Mouse (Mus musculus) hindbrain, embryonic 12.5 days (tissue): ENCODE results near the gene Traf3ip2. TPM values are rescaled to one million over a fixed set of nuclear protein-coding genes. Genes with fewer than 3 reads are reported as not detected.

Experiments
- ATAC-seq: fragments of 200-750 bp; cut with Nextera tagmentation; 2 replicates; pipeline ENCODE4 v1.8.0; 2017; ENCODE audit warnings: moderate TSS enrichment; ENCODE audit not compliant: low FRiP score
- H3K27ac ChIP-seq: fragments of 300-500 bp; sonication (generic); 2 replicates; pipeline ENCODE4 v1.5.1; 2016; ENCODE audit warnings: mild to moderate bottlenecking
- H3K27me3 ChIP-seq: fragments of 300-500 bp; sonication (generic); 2 replicates; pipeline ENCODE4 v1.6.1; 2016; ENCODE audit warnings: mild to moderate bottlenecking
- H3K36me3 ChIP-seq: fragments of 300-500 bp; sonication (generic); 2 replicates; pipeline ENCODE4 v1.6.1; 2016; ENCODE audit warnings: mild to moderate bottlenecking
- H3K4me1 ChIP-seq: fragments of 300-500 bp; sonication (generic); 2 replicates; pipeline ENCODE4 v1.6.1; 2016
- H3K4me2 ChIP-seq: fragments of 300-500 bp; sonication (generic); replicated peaks from 2 replicates; pipeline ENCODE4 v1.6.1; 2016; ENCODE audit warnings: mild to moderate bottlenecking
- H3K4me3 ChIP-seq: fragments of 300-500 bp; sonication (generic); 2 replicates; pipeline ENCODE4 v1.5.1; 2016; ENCODE audit warnings: mild to moderate bottlenecking
- H3K9ac ChIP-seq: fragments of 300-500 bp; sonication (generic); 2 replicates; pipeline ENCODE4 v1.6.1; 2016; ENCODE audit warnings: mild to moderate bottlenecking, moderate library complexity
- H3K9me3 ChIP-seq: fragments of 300-500 bp; sonication (generic); replicated peaks from 2 replicates; pipeline ENCODE4 v1.6.1; 2016; ENCODE audit warnings: mild to moderate bottlenecking
- WGBS: fragments of 180-500 bp; shearing (Covaris S2); methylation state at CpG from one replicate; pipeline ENCODE4 v1.1.7; 2016; 5-methylcytosine and 5-hydroxymethylcytosine counted together
- polyA plus RNA-seq: library from polyadenylated mRNA; unstranded; fragments of >200 nt; fragmentation: Nextera tagmentation; extraction: Ambion mirVana; gene quantifications from 2 replicates; pipeline ENCODE4 v1.2.1, GENCODE M21; 2016

Gene Traf3ip2
- 5.8 and 7.0 TPM in 2 replicates for polyA plus RNA-seq

- peak within 1 kb of the TSS; percentile 41 for H3K4me2 ChIP-seq
- H3K27me3 ChIP-seq = no peaks in the 10 kb centered on the region
- no peak for ATAC-seq
- 48% methylated on average over 4 of the region's 4 CpGs for WGBS
- 0 out of 2 replicates have a peak within 1 kb of the TSS, but pooled peaks have one; percentile 10 for H3K4me3 ChIP-seq
- peak within 1 kb of the TSS; percentile 60 for H3K27ac ChIP-seq
- H3K9me3 ChIP-seq = no peaks in the 10 kb centered on the region
- H3K36me3 ChIP-seq = no peaks in the 10 kb centered on the region
- peaks cover 25% of the 10 kb centered on the region for H3K4me1 ChIP-seq
- no peak within 1 kb of the TSS for H3K9ac ChIP-seq
These were observed at the start of gene Traf3ip2 for GRCm38 (mm10) chr10:39612633-39612988. TSS of gene Traf3ip2 (plus strand) at chr10:39612934.

DNA sequence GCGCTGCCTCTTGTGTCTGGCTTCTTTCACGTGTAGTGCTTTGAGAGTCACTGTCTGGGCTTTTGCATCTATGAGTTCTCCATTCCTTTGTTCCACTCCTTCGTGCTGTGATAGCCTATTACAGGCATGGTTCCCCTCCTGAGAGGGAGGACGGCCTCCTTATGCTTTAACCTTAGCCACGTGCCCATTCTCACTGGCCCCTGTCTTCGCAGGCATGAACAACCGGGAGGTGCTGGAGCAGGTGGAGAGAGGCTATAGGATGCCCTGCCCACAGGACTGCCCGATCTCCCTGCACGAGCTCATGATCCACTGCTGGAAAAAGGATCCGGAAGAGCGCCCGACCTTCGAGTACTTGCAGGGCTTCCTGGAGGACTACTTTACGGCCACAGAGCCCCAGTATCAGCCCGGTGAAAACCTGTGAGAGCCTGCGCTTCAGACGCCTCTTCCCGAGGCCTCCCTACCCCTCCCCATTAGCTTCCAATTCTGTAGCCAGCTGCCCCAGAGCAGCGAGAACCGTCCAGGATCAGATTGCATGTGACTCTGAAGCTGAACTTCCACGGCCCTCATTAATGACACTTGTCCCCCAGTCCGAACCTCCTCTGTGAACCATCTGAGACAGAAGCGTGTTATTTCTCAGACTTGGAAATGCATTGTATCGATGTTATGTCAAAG, 49.0 kb upstream of the Traf3ip2 start:
- Histone ChIP-seq H3K27me3 (no peaks in the 10 kb centered on the region), H3K4me2 (no peak overlapping the region), H3K27ac (peak overlapping the region; percentile 72), H3K9ac (no peak overlapping the region), H3K4me3 (no peak overlapping the region), H3K9me3 (no peaks in the 10 kb centered on the region), H3K4me1 (peaks cover 30% of the 10 kb centered on the region), H3K36me3 (peaks cover 20% of the 10 kb centered on the region; the same call in 1 of the 2 replicates)
- ATAC-seq = peak; percentile 35; the same call in 1 of the 2 replicates
- 43% methylated on average over 24 of the region's 24 CpGs for WGBS

GRCm38 (mm10) chr10:39566901-39567300, 45.8 kb upstream of the Traf3ip2 start:
- Histone ChIP-seq H3K27ac (no peak overlapping the region), H3K4me2 (no peak overlapping the region), H3K4me1 (peaks cover 31% of the 10 kb centered on the region), H3K9ac (no peak overlapping the region), H3K4me3 (no peak overlapping the region), H3K36me3 (peaks cover 20% of the 10 kb centered on the region; the same call in 1 of the 2 replicates), H3K27me3 (no peaks in the 10 kb centered on the region), H3K9me3 (no peaks in the 10 kb centered on the region)
- 84% methylated on average over 12 of the region's 12 CpGs for WGBS
- ATAC-seq = no peak

GRCm38 (mm10) chr10:39568991-39569390, 43.7 kb upstream of the Traf3ip2 start:
- peaks cover 17% of the 10 kb centered on the region; the same call in 1 of the 2 replicates for H3K36me3 ChIP-seq
- no peak overlapping the region for H3K9ac ChIP-seq
- no peak for ATAC-seq
- H3K4me1 ChIP-seq = peaks cover 30% of the 10 kb centered on the region
- no peak overlapping the region for H3K4me2 ChIP-seq
- H3K27me3 ChIP-seq = no peaks in the 10 kb centered on the region
- H3K27ac ChIP-seq = 0 out of 2 replicates have a peak overlapping the region, but pooled peaks have one; percentile 4
- WGBS = 83% methylated on average over 4 of the region's 4 CpGs
- H3K9me3 ChIP-seq = no peaks in the 10 kb centered on the region
- H3K4me3 ChIP-seq = no peak overlapping the region

DNA sequence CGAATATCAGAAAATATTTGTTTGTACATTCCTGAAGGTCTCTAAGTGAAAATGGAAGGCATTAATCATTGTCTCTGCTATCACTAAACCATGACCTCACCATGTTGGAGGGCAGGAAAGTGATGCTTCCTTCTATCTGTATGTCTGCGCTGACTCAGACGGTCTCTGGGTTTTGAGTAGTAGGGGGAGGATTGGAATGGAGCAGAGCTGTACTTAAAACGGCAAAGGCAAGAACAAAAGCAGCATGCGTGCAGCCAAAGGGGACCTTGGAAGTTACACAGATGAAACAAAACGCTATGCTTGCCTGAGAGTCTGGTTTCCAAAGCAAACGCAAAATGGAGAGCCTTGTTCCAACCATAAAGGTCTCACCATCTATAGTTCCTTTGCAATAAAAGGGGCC, 41.7 kb upstream of the Traf3ip2 start:
- Histone ChIP-seq H3K4me2 (no peak overlapping the region), H3K4me3 (no peak overlapping the region), H3K9me3 (no peaks in the 10 kb centered on the region), H3K27me3 (no peaks in the 10 kb centered on the region), H3K9ac (no peak overlapping the region), H3K27ac (peak overlapping the region; percentile 84), H3K4me1 (peaks cover 30% of the 10 kb centered on the region), H3K36me3 (0 out of 2 replicates have a peak, but pooled peaks cover 12% of the 10 kb centered on the region)
- 46% methylated on average over 7 of the region's 7 CpGs for WGBS
- peak; percentile 42; the same call in 1 of the 2 replicates for ATAC-seq

DNA sequence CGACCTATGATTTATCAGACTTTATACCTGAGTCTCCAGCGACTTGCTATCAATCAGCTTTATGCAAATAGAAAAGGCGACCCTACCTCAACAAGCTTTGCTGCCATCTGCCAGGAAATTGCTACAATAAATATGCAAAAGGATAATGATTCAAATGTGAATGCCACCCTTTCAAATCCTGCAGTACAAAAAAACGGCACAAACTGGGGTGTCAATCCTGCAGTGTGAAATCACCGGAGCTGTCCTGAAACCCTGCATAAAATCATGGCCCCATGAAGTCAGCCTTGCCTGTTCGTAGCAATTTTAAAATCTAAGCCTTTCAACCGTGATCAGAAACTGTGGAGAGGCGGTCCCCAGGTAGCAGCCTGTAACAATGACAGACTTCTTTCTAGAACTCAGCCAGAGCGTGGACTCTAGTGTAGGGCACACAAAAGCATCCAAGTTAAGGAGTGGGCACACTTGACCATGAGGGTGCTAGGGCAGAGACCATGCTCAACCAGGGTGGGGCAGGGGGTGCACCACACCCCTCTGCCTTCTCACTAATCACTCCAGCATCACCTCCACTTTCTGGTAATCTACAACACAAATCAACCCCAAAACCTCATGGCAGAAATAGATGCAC, 40.6 kb upstream of the Traf3ip2 start:
- peak; percentile 36; the same call in 1 of the 2 replicates for ATAC-seq
- peak overlapping the region; percentile 84 for H3K27ac ChIP-seq

GRCm38 (mm10) chr10:39572672-39573051, 40.1 kb upstream of the Traf3ip2 start:
- peak overlapping the region; percentile 84 for H3K27ac ChIP-seq
- ATAC-seq = peak; percentile 49; the same call in 1 of the 2 replicates
- 35% methylated on average over 6 of the region's 6 CpGs for WGBS
- H3K36me3 ChIP-seq = 0 out of 2 replicates have a peak, but pooled peaks cover 6% of the 10 kb centered on the region
- H3K9me3 ChIP-seq = no peaks in the 10 kb centered on the region
- H3K4me3 ChIP-seq = no peak overlapping the region
- no peaks in the 10 kb centered on the region for H3K27me3 ChIP-seq
- H3K4me1 ChIP-seq = peaks cover 33% of the 10 kb centered on the region
- H3K4me2 ChIP-seq = no peak overlapping the region
- no peak overlapping the region for H3K9ac ChIP-seq

More for the DNA sequence above, 40.6 kb upstream of the Traf3ip2 start:
- Histone ChIP-seq H3K9me3 (no peaks in the 10 kb centered on the region), H3K27me3 (no peaks in the 10 kb centered on the region), H3K4me3 (no peak overlapping the region), H3K4me1 (peaks cover 30% of the 10 kb centered on the region), H3K4me2 (no peak overlapping the region), H3K9ac (no peak overlapping the region), H3K36me3 (0 out of 2 replicates have a peak, but pooled peaks cover 6% of the 10 kb centered on the region)
- 42% methylated on average over 9 of the region's 9 CpGs for WGBS

GRCm38 (mm10) chr10:39576466-39576865, 36.3 kb upstream of the Traf3ip2 start:
- H3K36me3 ChIP-seq = no peaks in the 10 kb centered on the region
- H3K4me3 ChIP-seq = no peak overlapping the region
- H3K9me3 ChIP-seq = no peaks in the 10 kb centered on the region
- no peak for ATAC-seq
- H3K4me1 ChIP-seq = peaks cover 40% of the 10 kb centered on the region
- WGBS = 84% methylated on average over 6 of the region's 6 CpGs
- H3K27ac ChIP-seq = no peak overlapping the region
- no peaks in the 10 kb centered on the region for H3K27me3 ChIP-seq
- H3K4me2 ChIP-seq = no peak overlapping the region
- no peak overlapping the region for H3K9ac ChIP-seq

- WGBS = 60% methylated on average over 8 of the region's 8 CpGs
- Histone ChIP-seq H3K27me3 (no peaks in the 10 kb centered on the region), H3K4me3 (no peak overlapping the region), H3K4me1 (peaks cover 22% of the 10 kb centered on the region), H3K9me3 (no peaks in the 10 kb centered on the region), H3K9ac (no peak overlapping the region), H3K36me3 (no peaks in the 10 kb centered on the region), H3K27ac (no peak overlapping the region), H3K4me2 (no peak overlapping the region)
- no peak for ATAC-seq
These were observed 32.3 kb upstream of the Traf3ip2 start for GRCm38 (mm10) chr10:39580477-39580876.

GRCm38 (mm10) chr10:39582385-39582784, 30.3 kb upstream of the Traf3ip2 start:
- Histone ChIP-seq H3K36me3 (no peaks in the 10 kb centered on the region), H3K27ac (no peak overlapping the region), H3K4me1 (peaks cover 34% of the 10 kb centered on the region), H3K4me2 (no peak overlapping the region), H3K9ac (no peak overlapping the region), H3K27me3 (no peaks in the 10 kb centered on the region), H3K4me3 (no peak overlapping the region), H3K9me3 (no peaks in the 10 kb centered on the region)
- no peak for ATAC-seq
- 88% methylated on average over 2 of the region's 2 CpGs for WGBS

GRCm38 (mm10) chr10:39583718-39584117, 29.0 kb upstream of the Traf3ip2 start:
- ATAC-seq = no peak
- H3K9ac ChIP-seq = no peak overlapping the region
- H3K4me3 ChIP-seq = no peak overlapping the region
- H3K36me3 ChIP-seq = no peaks in the 10 kb centered on the region
- no peaks in the 10 kb centered on the region for H3K9me3 ChIP-seq
- peaks cover 44% of the 10 kb centered on the region for H3K4me1 ChIP-seq
- no peaks in the 10 kb centered on the region for H3K27me3 ChIP-seq
- no peak overlapping the region for H3K4me2 ChIP-seq
- WGBS = 86% methylated on average over 12 of the region's 12 CpGs
- H3K27ac ChIP-seq = no peak overlapping the region

DNA sequence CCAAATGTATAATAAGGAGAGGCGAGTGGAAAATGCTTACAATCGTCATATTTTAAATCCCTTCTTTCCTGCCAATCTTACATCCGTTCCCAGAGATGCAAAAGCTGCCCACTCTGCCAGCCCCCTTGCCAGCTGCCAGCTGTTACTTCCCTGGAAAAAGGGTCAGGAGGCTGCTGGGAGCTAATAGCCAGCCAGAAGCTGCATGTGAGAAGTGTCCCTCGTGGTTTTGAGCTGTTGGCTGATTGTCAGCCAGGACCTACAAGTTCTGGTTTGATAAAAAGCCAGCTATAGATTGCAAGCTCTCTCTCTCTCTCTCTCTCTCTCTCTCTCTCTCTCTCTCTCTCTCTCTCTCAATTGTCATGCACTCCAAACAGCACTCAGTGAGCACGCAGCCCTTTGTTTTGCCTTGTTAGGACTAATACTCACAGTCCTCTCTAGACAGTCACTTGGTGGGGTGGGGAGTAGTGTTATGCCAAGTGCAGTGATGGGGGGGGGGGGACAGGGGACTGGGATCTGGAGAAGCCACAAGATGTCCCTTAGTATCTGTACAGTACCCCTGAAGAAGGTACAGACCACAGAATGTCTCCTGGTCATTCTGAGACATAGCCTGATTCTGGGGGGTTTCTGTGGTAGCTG, 25.3 kb upstream of the Traf3ip2 start:
- ATAC-seq = peak; percentile 41; the same call in 1 of the 2 replicates
- Histone ChIP-seq H3K4me2 (no peak overlapping the region), H3K27ac (peak overlapping the region; percentile 85), H3K36me3 (no peaks in the 10 kb centered on the region), H3K4me1 (peaks cover 39% of the 10 kb centered on the region), H3K9me3 (no peaks in the 10 kb centered on the region), H3K9ac (no peak overlapping the region), H3K27me3 (no peaks in the 10 kb centered on the region), H3K4me3 (no peak overlapping the region)
- WGBS = 47% methylated on average over 5 of the region's 5 CpGs
